Mouse (Mus musculus) natural killer cell, adult 2 months (primary cell): ENCODE data around the gene Mgat5.

Experiments used
- DNase-seq, 2 experiments: peaks; one replicate each; pipeline ENCODE4 v3.0.0; 2022; ENCODE audit warnings: low spot score in 2 of 2

The Mgat5 gene

GRCm38 (mm10) chr1:127425021-127425532 is 220.3 kb downstream of the Mgat5 start:
- DNase-seq: peak in 1 of 2 experiments; percentile 20

GRCm38 (mm10) chr1:127430290-127430689 is 225.5 kb downstream of the Mgat5 start:
- DNase-seq: no peak

- DNase-seq: no peak
These were observed 230.0 kb downstream of the Mgat5 start for GRCm38 (mm10) chr1:127434829-127435228.

- no peak for DNase-seq
These were observed 232.3 kb downstream of the Mgat5 start for GRCm38 (mm10) chr1:127437091-127437490.

DNA sequence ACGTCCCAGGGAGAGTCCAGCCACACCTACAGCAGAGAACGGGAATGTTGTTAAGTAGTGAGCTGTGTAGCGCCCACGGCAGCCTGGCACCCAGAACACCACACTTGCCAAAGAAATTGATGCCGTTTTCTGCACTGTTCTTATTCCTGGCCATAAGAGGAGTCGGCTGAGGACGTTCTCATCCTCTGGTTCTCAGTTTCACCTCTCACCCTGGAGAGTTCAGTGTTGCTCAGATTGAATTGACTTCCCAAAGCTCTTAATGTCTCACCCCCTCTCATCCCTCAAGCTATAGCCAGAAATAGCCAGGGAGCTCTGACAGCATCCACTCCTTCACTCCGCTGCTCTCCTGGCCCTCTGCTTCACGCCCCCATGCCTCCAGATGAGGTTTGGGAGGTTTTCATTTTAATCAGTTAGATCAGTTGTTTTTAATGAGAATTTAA is 234.7 kb downstream of the Mgat5 start:
- no peak for DNase-seq

DNA sequence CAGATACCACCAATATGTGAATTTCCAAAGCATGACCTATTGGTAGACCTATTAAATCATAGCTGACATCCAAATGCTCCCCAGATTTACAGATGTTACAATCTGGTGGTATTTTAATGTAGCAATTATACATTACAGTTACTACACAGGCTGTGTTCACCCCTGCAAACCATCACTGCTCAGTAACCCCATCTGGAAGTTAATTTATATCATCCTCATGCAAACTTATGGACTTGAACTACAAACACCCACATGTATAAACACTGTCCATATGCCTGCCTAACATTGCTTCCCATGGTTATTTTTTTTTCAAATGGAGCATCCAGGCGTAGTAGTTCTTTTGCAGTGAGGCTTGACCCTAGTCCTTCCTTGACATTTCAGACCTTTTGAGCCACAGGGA is 236.2 kb downstream of the Mgat5 start:
- DNase-seq: no peak

GRCm38 (mm10) chr1:127441736-127442135 is 236.9 kb downstream of the Mgat5 start:
- no peak for DNase-seq

GRCm38 (mm10) chr1:127442880-127443877 is 238.4 kb downstream of the Mgat5 start:
- DNase-seq: no peak

GRCm38 (mm10) chr1:127444836-127445485 is 240.1 kb downstream of the Mgat5 start:
- DNase-seq: no peak

- no peak for DNase-seq
These were observed 248.6 kb downstream of the Mgat5 start for GRCm38 (mm10) chr1:127453397-127453796.

DNA sequence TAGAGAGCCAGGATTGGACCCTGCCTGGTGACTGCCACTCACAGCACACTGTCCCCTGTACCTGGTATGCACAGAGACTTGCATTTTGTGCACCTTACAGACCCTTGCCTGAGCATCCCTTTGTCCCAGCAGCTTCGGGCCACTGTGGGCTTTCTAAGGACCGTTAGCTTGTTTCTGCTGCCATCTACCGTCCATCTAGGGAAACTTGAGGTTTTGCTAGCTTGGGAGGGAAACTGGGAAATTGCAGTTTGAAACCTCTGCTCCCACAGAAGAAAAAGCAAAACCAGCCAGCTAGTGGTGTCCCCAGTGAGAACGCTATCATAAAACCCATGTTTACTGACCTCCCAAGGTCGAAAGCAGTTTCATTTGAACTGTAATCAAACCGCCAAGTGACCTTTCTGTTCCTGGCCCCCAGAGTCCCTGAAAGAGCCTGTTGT is 254.2 kb downstream of the Mgat5 start:
- peak in 1 of 2 experiments; percentile 56 for DNase-seq

- no peak for DNase-seq
These were observed 254.8 kb downstream of the Mgat5 start for GRCm38 (mm10) chr1:127459576-127459975.

GRCm38 (mm10) chr1:127461017-127461416 is 256.2 kb downstream of the Mgat5 start:
- DNase-seq: no peak

- DNase-seq: no peak
These were observed 259.2 kb downstream of the Mgat5 start for GRCm38 (mm10) chr1:127464041-127464440.

DNA sequence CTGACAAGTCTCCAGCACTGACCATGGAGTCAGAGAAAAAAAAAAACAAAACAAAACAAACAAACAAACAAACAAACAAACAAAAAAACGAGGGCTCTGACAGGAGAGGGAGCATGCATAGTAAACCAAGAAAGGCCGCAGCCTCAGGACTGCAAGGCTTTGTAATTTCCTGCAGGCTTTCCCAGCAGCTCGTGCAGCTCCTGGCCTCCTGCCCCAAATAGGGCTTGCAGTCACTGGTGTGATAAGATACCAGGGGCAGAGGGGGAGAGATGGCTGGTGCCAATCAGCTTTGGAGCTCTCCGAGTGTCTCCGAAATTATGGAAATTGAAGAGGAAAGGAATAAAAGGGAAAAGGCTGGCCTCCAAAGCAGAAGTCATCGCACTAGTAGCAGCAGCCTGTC is 260.5 kb downstream of the Mgat5 start:
- DNase-seq: no peak

DNA sequence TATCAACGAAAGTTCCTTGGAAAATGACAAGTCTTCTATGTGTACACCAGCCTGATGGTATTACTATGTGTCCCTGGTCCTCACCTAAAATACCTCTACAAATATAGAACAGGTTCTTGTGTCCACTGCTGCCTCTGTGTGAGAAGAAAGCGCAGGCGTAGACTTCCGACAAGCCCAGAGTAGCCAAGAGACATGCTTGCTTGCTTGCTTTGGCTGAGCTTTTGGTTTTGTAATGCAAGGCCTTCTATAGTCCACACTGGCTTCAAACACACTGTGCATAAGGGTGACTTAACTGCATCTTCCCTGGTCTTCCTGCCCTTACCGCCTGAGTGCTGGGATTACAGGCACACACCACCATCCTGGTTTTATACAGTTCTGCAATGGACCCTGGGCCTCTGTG is 262.4 kb downstream of the Mgat5 start:
- no peak for DNase-seq

GRCm38 (mm10) chr1:127470175-127470574 is 265.4 kb downstream of the Mgat5 start:
- no peak for DNase-seq

GRCm38 (mm10) chr1:127475756-127476155 is 270.9 kb downstream of the Mgat5 start:
- DNase-seq: no peak

GRCm38 (mm10) chr1:127482911-127483310 is 278.1 kb downstream of the Mgat5 start:
- DNase-seq: no peak

GRCm38 (mm10) chr1:127484188-127484587 is 279.4 kb downstream of the Mgat5 start:
- DNase-seq: no peak

GRCm38 (mm10) chr1:127484826-127485225 is 280.0 kb downstream of the Mgat5 start:
- peak; percentile 48 to 70 for DNase-seq

GRCm38 (mm10) chr1:127487161-127487560 is 282.3 kb downstream of the Mgat5 start:
- peak in 1 of 2 experiments; percentile 46 for DNase-seq
